Mouse (Mus musculus) liver, embryonic 14.5 days (tissue): ENCODE measurements around the gene Trim16. TPM values are rescaled to one million over a fixed set of nuclear protein-coding genes. Genes with fewer than 3 reads are reported as not detected.

Source experiments
- ATAC-seq: fragments of 200-750 bp; cut with Nextera tagmentation; 2 replicates; pipeline ENCODE4 v1.8.0; 2017; ENCODE audit warnings: moderate number of reproducible peaks, mild to moderate bottlenecking, moderate library complexity; ENCODE audit not compliant: insufficient read depth
- DNase-seq, 3 experiments: peaks; one replicate each; pipeline ENCODE4 v3.0.0-alpha.2; 2012 to 2013; ENCODE audit warnings: low read depth in 3 of 3, low spot score in 3 of 3
- H3K27ac ChIP-seq: fragments of 300-500 bp; sonication (generic); 2 replicates; pipeline ENCODE4 v1.5.1; 2014; ENCODE audit warnings: moderate library complexity, mild to moderate bottlenecking, control low read depth, inconsistent platforms
- H3K27me3 ChIP-seq: fragments of 300-500 bp; sonication (generic); 2 replicates; pipeline ENCODE4 v1.6.1; 2014; ENCODE audit warnings: mild to moderate bottlenecking, low read length, moderate library complexity; ENCODE audit not compliant: control insufficient read depth, insufficient read depth
- H3K36me3 ChIP-seq: fragments of 300-500 bp; sonication (generic); replicated peaks from 2 replicates; pipeline ENCODE4 v1.6.1; 2014; ENCODE audit warnings: low read depth; ENCODE audit not compliant: control insufficient read depth, insufficient read depth
- H3K4me1 ChIP-seq, 2 experiments: fragments of 200-500 bp in 1 of 2; fragments of 300-500 bp in 1 of 2; sonication (generic) in 1 of 2; replicated peaks; 2 replicates each; pipeline ENCODE4 v1.6.1; 2012 to 2014; ENCODE audit warnings: antibody characterized with exemption in 1 of 2, inconsistent platforms in 1 of 2, low read length in 1 of 2; ENCODE audit not compliant: control insufficient read depth in 2 of 2, insufficient read depth in 2 of 2
- H3K4me2 ChIP-seq: fragments of 300-500 bp; sonication (generic); 2 replicates; pipeline ENCODE4 v1.6.1; 2014; ENCODE audit warnings: low read depth, mild to moderate bottlenecking, control low read depth, moderate library complexity
- H3K4me3 ChIP-seq, 2 experiments: fragments of 200-500 bp in 1 of 2; fragments of 300-500 bp in 1 of 2; sonication (generic) in 1 of 2; 2 replicates each; pipeline ENCODE4 v1.5.1; 2012 to 2014; ENCODE audit warnings: low read depth in 2 of 2, low read length in 2 of 2, mild to moderate bottlenecking in 2 of 2, control low read depth in 1 of 2, inconsistent platforms in 1 of 2, moderate library complexity in 1 of 2; ENCODE audit not compliant: insufficient read depth in 1 of 2
- H3K9ac ChIP-seq: fragments of 300-500 bp; sonication (generic); replicated peaks from 2 replicates; pipeline ENCODE4 v1.6.1; 2014; ENCODE audit warnings: mild to moderate bottlenecking, control low read depth, moderate library complexity
- H3K9me3 ChIP-seq: fragments of 300-500 bp; sonication (generic); 2 replicates; pipeline ENCODE4 v1.6.1; 2016; ENCODE audit warnings: low read length, mixed read lengths; ENCODE audit not compliant: control insufficient read depth
- CTCF ChIP-seq: IDR thresholded peaks from 2 replicates; pipeline ENCODE4 v1.5.1; 2016; ENCODE audit warnings: antibody characterized with exemption, low read depth, control low read depth
- EP300 ChIP-seq: IDR thresholded peaks from 2 replicates; pipeline ENCODE4 v1.6.1; 2016; ENCODE audit warnings: antibody characterized with exemption, low read depth
- WGBS: fragments of 180-500 bp; shearing (Covaris S2); extraction: QIAGEN DNeasy Blood & Tissue Kit; methylation state at CpG from one replicate; pipeline ENCODE4 v1.1.7; 2014; ENCODE audit not compliant: insufficient replicate concordance; 5-methylcytosine and 5-hydroxymethylcytosine counted together
- polyA plus RNA-seq, 2 experiments: library from polyadenylated mRNA; depleted of rRNA in 1 of 2; stranded (reverse) in 1 of 2; unstranded in 1 of 2; fragments of >200 nt; fragmentation: Nextera tagmentation in 1 of 2; extraction: Ambion mirVana in 1 of 2; gene quantifications; 2 replicates each; pipeline versions ENCODE4 v1.2.1 to v1.2.3; 2012 to 2014

The Trim16 gene
- polyA plus RNA-seq, 2 experiments, result 0.39 to 0.43 TPM

DNA sequence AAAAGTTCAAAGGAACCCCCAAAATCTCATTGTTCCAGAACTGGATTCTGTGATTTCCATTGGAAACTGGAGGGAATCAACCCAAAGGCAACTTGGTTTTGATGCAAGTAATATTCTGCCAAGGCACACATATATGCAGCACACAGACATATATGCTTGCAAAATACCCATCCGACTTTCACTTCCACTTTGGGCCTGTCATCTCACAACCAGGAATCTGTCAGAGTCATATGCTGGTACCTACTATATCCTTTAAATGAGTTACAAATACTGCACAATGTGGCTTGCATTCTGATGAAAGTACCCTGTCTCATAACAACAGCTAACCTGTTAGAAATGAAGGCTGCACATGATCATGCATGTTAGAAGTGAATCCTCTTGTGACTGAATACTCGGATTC lies 12.1 kb upstream of the Trim16 start:
- WGBS, result 45% methylated on average over 2 of the region's 2 CpGs

DNA sequence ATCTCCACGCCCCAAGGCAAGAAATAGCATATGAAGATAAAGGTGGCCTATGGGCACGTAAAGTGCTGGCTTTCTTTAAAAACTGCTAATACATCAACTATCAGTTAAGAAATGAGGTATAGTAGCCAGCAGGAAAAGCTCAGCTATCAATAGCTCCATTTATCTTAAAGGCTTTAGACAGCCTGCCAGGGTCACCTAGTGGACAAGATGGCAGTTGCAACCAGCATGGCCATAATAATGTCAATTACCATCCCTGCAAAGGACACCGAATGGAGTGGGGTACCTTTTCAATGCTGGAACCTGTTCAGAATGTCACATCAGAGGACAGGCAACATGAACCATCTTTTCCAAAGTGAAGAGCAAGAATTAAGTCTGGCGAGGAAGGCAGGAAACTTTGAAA lies 10.8 kb upstream of the Trim16 start:
- no peaks in the 10 kb centered on the region for H3K4me1 ChIP-seq
- no peak overlapping the region for H3K4me3 ChIP-seq
- no peaks in the 10 kb centered on the region for H3K36me3 ChIP-seq
- no peak for DNase-seq
- no peak for ATAC-seq
- H3K27me3 ChIP-seq, result no peaks in the 10 kb centered on the region
- no peak overlapping the region for H3K4me2 ChIP-seq
- no peak overlapping the region for H3K9ac ChIP-seq
- 53% methylated on average over 4 of the region's 4 CpGs for WGBS
- H3K9me3 ChIP-seq, result no peaks in the 10 kb centered on the region
- no peak overlapping the region for H3K27ac ChIP-seq
- TF ChIP-seq CTCF (peak; percentile 57), EP300 (no peak)

More for the DNA sequence above, 12.1 kb upstream of the Trim16 start:
- no peak overlapping the region for H3K9ac ChIP-seq
- DNase-seq (no peak), ATAC-seq (no peak)
- no peaks in the 10 kb centered on the region for H3K9me3 ChIP-seq
- H3K36me3 ChIP-seq, result no peaks in the 10 kb centered on the region
- no peak overlapping the region for H3K27ac ChIP-seq
- H3K4me3 ChIP-seq, result no peak overlapping the region
- no peaks in the 10 kb centered on the region for H3K4me1 ChIP-seq
- no peaks in the 10 kb centered on the region for H3K27me3 ChIP-seq
- no peak for TF ChIP-seq CTCF
- TF ChIP-seq EP300, result no peak
- H3K4me2 ChIP-seq, result no peak overlapping the region

DNA sequence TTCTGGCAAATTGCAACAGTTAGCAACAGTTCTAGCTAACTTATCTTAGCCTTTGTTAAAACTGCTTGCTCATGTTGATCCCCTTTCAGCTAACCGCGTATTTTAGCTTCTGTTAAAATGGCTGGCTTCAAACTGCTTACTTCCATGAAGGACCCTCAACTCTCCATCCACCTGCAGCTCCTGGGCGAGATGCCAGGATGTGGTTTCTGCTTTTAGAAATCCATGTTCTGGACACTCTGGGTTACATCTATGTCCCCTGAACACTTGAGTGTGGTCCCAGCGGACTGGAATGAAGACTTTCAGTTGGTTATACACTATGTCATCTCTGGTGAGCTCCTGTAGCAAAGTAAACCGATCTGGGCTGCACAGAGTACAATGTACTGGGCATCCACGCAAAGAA lies 7.8 kb upstream of the Trim16 start:
- no peaks in the 10 kb centered on the region for H3K27me3 ChIP-seq
- no peak for ATAC-seq
- no peak overlapping the region for H3K4me2 ChIP-seq
- TF ChIP-seq CTCF, result no peak
- TF ChIP-seq EP300, result no peak
- no peaks in the 10 kb centered on the region for H3K36me3 ChIP-seq
- no peak for DNase-seq
- H3K27ac ChIP-seq, result no peak overlapping the region
- H3K4me1 ChIP-seq, result no peaks in the 10 kb centered on the region
- WGBS, result 63% methylated on average over 6 of the region's 6 CpGs
- H3K9me3 ChIP-seq, result no peaks in the 10 kb centered on the region
- H3K4me3 ChIP-seq, result no peak overlapping the region
- H3K9ac ChIP-seq, result no peak overlapping the region

DNA sequence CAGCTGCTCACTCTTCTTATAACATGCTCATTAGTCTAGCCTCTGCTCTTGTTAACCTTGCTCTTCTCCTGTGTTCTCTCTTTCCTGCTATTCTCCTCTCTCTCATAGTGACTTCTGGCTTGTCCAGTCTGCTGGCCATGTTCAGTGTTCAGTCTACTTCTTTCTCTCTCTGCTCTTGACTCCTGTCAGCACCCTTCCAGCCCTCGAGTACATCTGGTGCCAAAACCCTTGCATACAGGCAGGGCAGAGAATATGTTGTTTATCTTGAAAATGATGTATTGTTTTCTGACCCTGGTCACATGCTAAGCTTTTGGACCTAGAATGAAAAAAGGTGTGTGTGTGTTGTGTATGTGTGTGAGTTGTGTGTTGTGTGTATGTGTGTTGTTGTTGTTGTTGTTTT lies 6.5 kb upstream of the Trim16 start:
- Histone ChIP-seq H3K9me3 (no peaks in the 10 kb centered on the region), H3K27me3 (no peaks in the 10 kb centered on the region), H3K36me3 (no peaks in the 10 kb centered on the region), H3K4me3 (no peak overlapping the region), H3K9ac (no peak overlapping the region), H3K4me1 (no peaks in the 10 kb centered on the region), H3K4me2 (no peak overlapping the region), H3K27ac (no peak overlapping the region)
- no peak for ATAC-seq
- DNase-seq, result no peak
- WGBS, result 44% methylated on average over 1 of the region's 1 CpGs
- TF ChIP-seq CTCF (no peak), EP300 (no peak)

DNA sequence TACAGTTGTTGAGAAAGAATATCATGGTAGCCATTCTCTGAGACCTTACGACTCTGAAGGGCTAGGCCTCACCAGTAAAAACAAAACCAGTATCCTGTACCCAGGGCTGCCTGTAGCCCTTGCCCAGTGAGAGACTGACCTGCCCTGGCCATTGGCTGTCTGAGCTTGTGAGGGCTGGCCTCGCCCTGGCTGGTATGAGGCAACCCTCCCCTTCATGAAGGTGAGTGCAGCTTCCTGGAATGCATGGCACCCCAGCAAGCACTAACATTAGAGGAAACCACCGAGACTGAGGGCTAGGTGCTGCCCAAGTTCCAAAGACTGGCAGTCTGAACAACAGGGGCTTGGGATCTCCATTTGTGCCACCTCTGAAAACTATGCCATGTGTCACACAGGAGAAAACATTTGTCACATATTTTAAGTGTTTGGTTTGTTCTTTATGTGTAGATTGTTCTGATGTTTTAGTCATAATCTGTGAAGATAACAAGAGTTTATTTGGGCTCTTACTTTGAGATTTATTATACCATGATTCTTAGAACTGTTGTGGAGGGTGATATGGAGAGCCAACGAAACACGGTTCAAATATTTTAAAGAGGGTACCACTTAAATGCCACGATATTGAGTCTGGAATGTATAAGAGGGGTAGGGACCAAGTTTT lies 5.9 kb upstream of the Trim16 start:
- TF ChIP-seq CTCF (no peak), EP300 (no peak)
- no peak for ATAC-seq
- H3K4me3 ChIP-seq, result no peak overlapping the region
- no peaks in the 10 kb centered on the region for H3K27me3 ChIP-seq
- no peaks in the 10 kb centered on the region for H3K9me3 ChIP-seq
- no peak overlapping the region for H3K9ac ChIP-seq
- WGBS, result 49% methylated on average over 6 of the region's 6 CpGs
- H3K27ac ChIP-seq, result no peak overlapping the region
- H3K4me1 ChIP-seq, result peaks cover 0 to 4% of the 10 kb centered on the region in 2 experiments; a peak in 2 of 4 replicates
- no peak overlapping the region for H3K4me2 ChIP-seq
- no peak for DNase-seq
- no peaks in the 10 kb centered on the region for H3K36me3 ChIP-seq
